Mouse (Mus musculus) G1E (cell line): ENCODE results near the gene Hs6st2.

Source experiments
- CTCF ChIP-seq: IDR thresholded peaks from 2 replicates; pipeline ENCODE4 v1.5.1; 2012; ENCODE audit warnings: low read depth, low read length, inconsistent platforms, mixed read lengths
- GATA1 ChIP-seq: IDR thresholded peaks from 2 replicates; pipeline ENCODE4 v1.6.1; 2012; ENCODE audit warnings: borderline replicate concordance, low read length, inconsistent platforms, mixed read lengths

GRCm38 (mm10) chrX:51635756-51636155 is 45.9 kb downstream of the Hs6st2 start:
- TF ChIP-seq CTCF (no peak), GATA1 (no peak)
